Mouse (Mus musculus) C2C12 (cell line): Measurements from ENCODE around the gene Ssb. TPM values are rescaled to one million over a fixed set of nuclear protein-coding genes. Genes with fewer than 3 reads are reported as not detected.

Experiments used
- H3K27me3 ChIP-seq: one replicate; pipeline ENCODE4 v1.6.1; 2011; ENCODE audit not compliant: control insufficient read depth, insufficient read depth, insufficient read length
- H3K36me3 ChIP-seq: one replicate; pipeline ENCODE4 v1.6.1; 2011; ENCODE audit not compliant: control insufficient read depth, insufficient read depth
- H3K4me3 ChIP-seq: one replicate; pipeline ENCODE4 v1.5.1; 2011; ENCODE audit warnings: mild to moderate bottlenecking, control low read depth; ENCODE audit not compliant: poor library complexity, insufficient read depth, severe bottlenecking
- H3K79me2 ChIP-seq: one replicate; pipeline ENCODE4 v1.6.1; 2011; ENCODE audit not compliant: control insufficient read depth, insufficient read depth
- H3K79me3 ChIP-seq: one replicate; pipeline ENCODE4 v1.6.1; 2011; ENCODE audit warnings: low read depth, control low read depth
- H3ac ChIP-seq: one replicate; pipeline ENCODE3; 2011; ENCODE audit warnings: low read depth; ENCODE audit not compliant: control insufficient read depth, insufficient read length
- CEBPB ChIP-seq: IDR thresholded peaks from one replicate; pipeline ENCODE4 v1.6.1; 2011; ENCODE audit warnings: low read depth, mild to moderate bottlenecking, control low read depth, moderate library complexity
- CTCF ChIP-seq: IDR thresholded peaks from one replicate; pipeline ENCODE4 v1.5.1; 2011; ENCODE audit not compliant: control insufficient read depth, insufficient read depth, insufficient read length
- FOSL1 ChIP-seq: IDR thresholded peaks from one replicate; pipeline ENCODE4 v1.8.0; 2011; ENCODE audit warnings: mild to moderate bottlenecking, low read length; ENCODE audit not compliant: poor library complexity, insufficient read depth, severe bottlenecking
- MAX ChIP-seq: IDR thresholded peaks from one replicate; pipeline ENCODE4 v1.6.1; 2011; ENCODE audit warnings: mild to moderate bottlenecking, control low read depth
- MYOD1 ChIP-seq: IDR thresholded peaks from one replicate; pipeline ENCODE4 v1.6.1; 2011; ENCODE audit warnings: low read depth; ENCODE audit not compliant: control insufficient read depth, insufficient read length
- MYOG ChIP-seq: IDR thresholded peaks from one replicate; pipeline ENCODE4 v1.6.1; 2011; ENCODE audit not compliant: control insufficient read depth, insufficient read length; ENCODE audit errors: extremely low read depth
- USF1 ChIP-seq: IDR thresholded peaks from one replicate; pipeline ENCODE4 v1.6.1; 2011; ENCODE audit warnings: low read depth, mild to moderate bottlenecking, control low read depth, moderate library complexity
- polyA plus RNA-seq: library from polyadenylated mRNA; unstranded; fragments of >200 nt; fragmentation: generic; extraction: Trizol; gene quantifications from one replicate; pipeline ENCODE4 v1.2.1, GENCODE M21; 2012; ENCODE audit warnings: missing spikeins

Gene Ssb
- polyA plus RNA-seq, 1 experiment: 44.7 TPM

GRCm38 (mm10) chr2:69830116-69830515 is 31.2 kb upstream of the Ssb start:
- Histone ChIP-seq H3K79me3 (no peaks in the 10 kb centered on the region), H3K36me3 (no peaks in the 10 kb centered on the region), H3K79me2 (no peaks in the 10 kb centered on the region), H3K27me3 (no peaks in the 10 kb centered on the region), H3ac (no peak overlapping the region), H3K4me3 (no peak overlapping the region)
- no peak for TF ChIP-seq CEBPB
- TF ChIP-seq FOSL1: no peak
- no peak for TF ChIP-seq USF1
- no peak for TF ChIP-seq MYOG
- no peak for TF ChIP-seq MAX
- TF ChIP-seq CTCF: no peak
- no peak for TF ChIP-seq MYOD1

GRCm38 (mm10) chr2:69837244-69837967 is 24.0 kb upstream of the Ssb start:
- Histone ChIP-seq H3K27me3 (peaks cover 1% of the 10 kb centered on the region), H3K79me3 (no peaks in the 10 kb centered on the region), H3K4me3 (no peak overlapping the region), H3ac (no peak overlapping the region), H3K79me2 (no peaks in the 10 kb centered on the region), H3K36me3 (no peaks in the 10 kb centered on the region)
- TF ChIP-seq CTCF (no peak), USF1 (no peak), MYOG (no peak), FOSL1 (no peak), MAX (no peak), MYOD1 (no peak), CEBPB (no peak)

GRCm38 (mm10) chr2:69837996-69838395 is 23.4 kb upstream of the Ssb start:
- peaks cover 4% of the 10 kb centered on the region for H3K27me3 ChIP-seq
- no peak overlapping the region for H3ac ChIP-seq
- no peaks in the 10 kb centered on the region for H3K79me3 ChIP-seq
- H3K36me3 ChIP-seq: no peaks in the 10 kb centered on the region
- H3K79me2 ChIP-seq: no peaks in the 10 kb centered on the region
- TF ChIP-seq MYOG (no peak), MYOD1 (no peak), MAX (no peak), USF1 (no peak), CEBPB (no peak), CTCF (no peak), FOSL1 (no peak)
- no peak overlapping the region for H3K4me3 ChIP-seq

GRCm38 (mm10) chr2:69838707-69839106 is 22.7 kb upstream of the Ssb start:
- no peak overlapping the region for H3ac ChIP-seq
- H3K4me3 ChIP-seq: no peak overlapping the region
- no peak for TF ChIP-seq CEBPB
- peaks cover 4% of the 10 kb centered on the region for H3K27me3 ChIP-seq
- no peaks in the 10 kb centered on the region for H3K79me2 ChIP-seq
- no peaks in the 10 kb centered on the region for H3K36me3 ChIP-seq
- no peaks in the 10 kb centered on the region for H3K79me3 ChIP-seq

- H3K27me3 ChIP-seq: peaks cover 4% of the 10 kb centered on the region
- no peaks in the 10 kb centered on the region for H3K36me3 ChIP-seq
- H3K79me2 ChIP-seq: no peaks in the 10 kb centered on the region
- H3K79me3 ChIP-seq: no peaks in the 10 kb centered on the region
- no peak overlapping the region for H3K4me3 ChIP-seq
- no peak overlapping the region for H3ac ChIP-seq
- TF ChIP-seq MYOG: no peak
- TF ChIP-seq MYOD1: no peak
- no peak for TF ChIP-seq CTCF
- no peak for TF ChIP-seq MAX
- no peak for TF ChIP-seq CEBPB
- no peak for TF ChIP-seq FOSL1
- no peak for TF ChIP-seq USF1
These were observed 21.1 kb upstream of the Ssb start for GRCm38 (mm10) chr2:69840261-69840660.

- Histone ChIP-seq H3K4me3 (no peak overlapping the region), H3K27me3 (no peaks in the 10 kb centered on the region), H3ac (no peak overlapping the region), H3K79me2 (no peaks in the 10 kb centered on the region), H3K36me3 (no peaks in the 10 kb centered on the region), H3K79me3 (no peaks in the 10 kb centered on the region)
- TF ChIP-seq MAX (no peak), MYOG (no peak), MYOD1 (no peak), USF1 (no peak), CTCF (no peak), CEBPB (no peak), FOSL1 (no peak)
These were observed 12.1 kb upstream of the Ssb start for GRCm38 (mm10) chr2:69849215-69849614.
